Mouse (Mus musculus) midbrain, embryonic 11.5 days (tissue): ENCODE measurements around the gene Mef2d. TPM values are rescaled to one million over a fixed set of nuclear protein-coding genes. Genes with fewer than 3 reads are reported as not detected.

Experiments used
- ATAC-seq: fragments of 200-750 bp; cut with Nextera tagmentation; 2 replicates; pipeline ENCODE4 v1.8.0; 2017; ENCODE audit warnings: moderate TSS enrichment, moderate library complexity; ENCODE audit not compliant: low FRiP score
- DNase-seq: peaks from one replicate; pipeline ENCODE4 v3.0.0; 2015; ENCODE audit warnings: low spot score; ENCODE audit errors: missing footprints
- H3K27ac ChIP-seq: fragments of 300-500 bp; sonication (generic); 2 replicates; pipeline ENCODE4 v1.5.1; 2014; ENCODE audit warnings: low read depth, low read length
- H3K27me3 ChIP-seq: fragments of 300-500 bp; sonication (generic); 2 replicates; pipeline ENCODE4 v1.6.1; 2014; ENCODE audit warnings: mild to moderate bottlenecking, low read length, moderate library complexity, mixed read lengths; ENCODE audit not compliant: control insufficient read depth, insufficient read depth
- H3K36me3 ChIP-seq: fragments of 300-500 bp; sonication (generic); 2 replicates; pipeline ENCODE4 v1.6.1; 2014; ENCODE audit warnings: mild to moderate bottlenecking, low read length, moderate library complexity, mixed read lengths; ENCODE audit not compliant: control insufficient read depth, insufficient read depth
- H3K4me1 ChIP-seq: fragments of 300-500 bp; sonication (generic); 2 replicates; pipeline ENCODE4 v1.6.1; 2014; ENCODE audit warnings: low read length; ENCODE audit not compliant: control insufficient read depth, insufficient read depth
- H3K4me2 ChIP-seq: fragments of 300-500 bp; sonication (generic); 2 replicates; pipeline ENCODE4 v1.6.1; 2014; ENCODE audit warnings: mild to moderate bottlenecking, moderate library complexity
- H3K4me3 ChIP-seq: fragments of 300-500 bp; sonication (generic); 2 replicates; pipeline ENCODE4 v1.5.1; 2014; ENCODE audit warnings: low read depth, low read length
- H3K9ac ChIP-seq: fragments of 300-500 bp; sonication (generic); 2 replicates; pipeline ENCODE4 v1.6.1; 2014; ENCODE audit warnings: low read length
- H3K9me3 ChIP-seq: fragments of 300-500 bp; sonication (generic); 2 replicates; pipeline ENCODE4 v1.6.1; 2016; ENCODE audit warnings: low read length; ENCODE audit not compliant: control insufficient read depth
- WGBS: fragments of 180-500 bp; shearing (Covaris S2); extraction: QIAGEN DNeasy Blood & Tissue Kit; methylation state at CpG from one replicate; pipeline ENCODE4 v1.1.7; 2014; 5-methylcytosine and 5-hydroxymethylcytosine counted together
- polyA plus RNA-seq: library from polyadenylated mRNA; unstranded; fragments of >200 nt; fragmentation: Nextera tagmentation; extraction: Ambion mirVana; gene quantifications from 2 replicates; pipeline ENCODE4 v1.2.1, GENCODE M21; 2014

The Mef2d gene
- polyA plus RNA-seq, 1 experiment from 2014 or later = 10.9 TPM

GRCm38 (mm10) chr3:88114396-88114795 is 27.8 kb upstream of the Mef2d start:
- no peak overlapping the region for H3K4me2 ChIP-seq
- peaks cover 30% of the 10 kb centered on the region for H3K36me3 ChIP-seq
- no peak for DNase-seq
- no peaks in the 10 kb centered on the region for H3K9me3 ChIP-seq
- H3K27me3 ChIP-seq = no peaks in the 10 kb centered on the region
- no peak overlapping the region for H3K4me3 ChIP-seq
- 98% methylated on average over 12 of the region's 12 CpGs for WGBS
- H3K9ac ChIP-seq = no peak overlapping the region
- H3K4me1 ChIP-seq = no peaks in the 10 kb centered on the region
- no peak overlapping the region for H3K27ac ChIP-seq
- ATAC-seq = no peak

- 91% methylated on average over 19 of the region's 19 CpGs for WGBS
- no peak overlapping the region for H3K9ac ChIP-seq
- ATAC-seq = no peak
- no peak overlapping the region for H3K27ac ChIP-seq
- peaks cover 18% of the 10 kb centered on the region for H3K36me3 ChIP-seq
- H3K4me3 ChIP-seq = no peak overlapping the region
- no peaks in the 10 kb centered on the region for H3K4me1 ChIP-seq
- H3K4me2 ChIP-seq = no peak overlapping the region
- DNase-seq = no peak
- no peaks in the 10 kb centered on the region for H3K27me3 ChIP-seq
- no peaks in the 10 kb centered on the region for H3K9me3 ChIP-seq
These were observed 22.0 kb upstream of the Mef2d start for GRCm38 (mm10) chr3:88120117-88120651.

- H3K4me3 ChIP-seq = no peak overlapping the region
- H3K36me3 ChIP-seq = peaks cover 16% of the 10 kb centered on the region
- H3K9me3 ChIP-seq = no peaks in the 10 kb centered on the region
- no peak for DNase-seq
- H3K27me3 ChIP-seq = no peaks in the 10 kb centered on the region
- no peak overlapping the region for H3K9ac ChIP-seq
- no peak overlapping the region for H3K27ac ChIP-seq
- ATAC-seq = no peak
- H3K4me2 ChIP-seq = no peak overlapping the region
- 87% methylated on average over 14 of the region's 14 CpGs for WGBS
- H3K4me1 ChIP-seq = no peaks in the 10 kb centered on the region
These were observed 20.7 kb upstream of the Mef2d start for GRCm38 (mm10) chr3:88121164-88122131.

- Histone ChIP-seq H3K4me3 (no peak overlapping the region), H3K9me3 (no peaks in the 10 kb centered on the region), H3K27me3 (no peaks in the 10 kb centered on the region), H3K9ac (no peak overlapping the region), H3K4me1 (no peaks in the 10 kb centered on the region), H3K36me3 (peaks cover 3% of the 10 kb centered on the region; the same call in 1 of the 2 replicates), H3K4me2 (no peak overlapping the region), H3K27ac (no peak overlapping the region)
- DNase-seq = no peak
- ATAC-seq = no peak
- 79% methylated on average over 4 of the region's 4 CpGs for WGBS
These were observed 17.0 kb upstream of the Mef2d start for GRCm38 (mm10) chr3:88125195-88125594.

GRCm38 (mm10) chr3:88126181-88126580 is 16.0 kb upstream of the Mef2d start:
- H3K9me3 ChIP-seq = no peaks in the 10 kb centered on the region
- no peak for ATAC-seq
- WGBS = 85% methylated on average over 7 of the region's 7 CpGs
- H3K4me2 ChIP-seq = no peak overlapping the region
- no peaks in the 10 kb centered on the region for H3K36me3 ChIP-seq
- no peak overlapping the region for H3K27ac ChIP-seq
- no peak for DNase-seq
- H3K4me3 ChIP-seq = no peak overlapping the region
- no peaks in the 10 kb centered on the region for H3K27me3 ChIP-seq
- H3K9ac ChIP-seq = no peak overlapping the region
- no peaks in the 10 kb centered on the region for H3K4me1 ChIP-seq

GRCm38 (mm10) chr3:88127636-88128035 is 14.5 kb upstream of the Mef2d start:
- WGBS = 67% methylated on average over 3 of the region's 3 CpGs

GRCm38 (mm10) chr3:88128056-88128455 is 14.1 kb upstream of the Mef2d start:
- H3K9me3 ChIP-seq = no peaks in the 10 kb centered on the region
- no peaks in the 10 kb centered on the region for H3K4me1 ChIP-seq
- no peaks in the 10 kb centered on the region for H3K36me3 ChIP-seq
- no peak overlapping the region for H3K4me3 ChIP-seq
- WGBS = 85% methylated on average over 5 of the region's 5 CpGs
- H3K27me3 ChIP-seq = no peaks in the 10 kb centered on the region
- no peak overlapping the region for H3K27ac ChIP-seq
- H3K9ac ChIP-seq = no peak overlapping the region
- DNase-seq (no peak), ATAC-seq (no peak)
- no peak overlapping the region for H3K4me2 ChIP-seq

More at GRCm38 (mm10) chr3:88127636-88128035, 14.5 kb upstream of the Mef2d start:
- Histone ChIP-seq H3K4me3 (no peak overlapping the region), H3K27me3 (no peaks in the 10 kb centered on the region), H3K27ac (no peak overlapping the region), H3K9me3 (no peaks in the 10 kb centered on the region), H3K4me1 (no peaks in the 10 kb centered on the region), H3K9ac (no peak overlapping the region), H3K4me2 (no peak overlapping the region), H3K36me3 (no peaks in the 10 kb centered on the region)
- DNase-seq (no peak), ATAC-seq (no peak)

- Histone ChIP-seq H3K9ac (no peak overlapping the region), H3K27me3 (no peaks in the 10 kb centered on the region), H3K36me3 (no peaks in the 10 kb centered on the region), H3K27ac (no peak overlapping the region), H3K4me1 (no peaks in the 10 kb centered on the region), H3K4me3 (no peak overlapping the region), H3K4me2 (no peak overlapping the region), H3K9me3 (no peaks in the 10 kb centered on the region)
- DNase-seq (no peak), ATAC-seq (no peak)
- WGBS = 54% methylated on average over 4 of the region's 4 CpGs
These were observed 13.2 kb upstream of the Mef2d start for GRCm38 (mm10) chr3:88129006-88129405.

- no peaks in the 10 kb centered on the region for H3K4me1 ChIP-seq
- H3K36me3 ChIP-seq = no peaks in the 10 kb centered on the region
- ATAC-seq (no peak), DNase-seq (no peak)
- no peaks in the 10 kb centered on the region for H3K27me3 ChIP-seq
- 94% methylated on average over 3 of the region's 3 CpGs for WGBS
- H3K4me2 ChIP-seq = no peak overlapping the region
- H3K27ac ChIP-seq = no peak overlapping the region
- H3K4me3 ChIP-seq = no peak overlapping the region
- no peaks in the 10 kb centered on the region for H3K9me3 ChIP-seq
- no peak overlapping the region for H3K9ac ChIP-seq
These were observed 11.1 kb upstream of the Mef2d start for GRCm38 (mm10) chr3:88131071-88131470.
